Mouse (Mus musculus) lung, postnatal 0 days (tissue): ENCODE data around the gene Olfr1375.

Experiments
- CTCF ChIP-seq: IDR thresholded peaks from 2 replicates; pipeline ENCODE4 v1.5.1; 2016; ENCODE audit warnings: antibody characterized with exemption, mild to moderate bottlenecking
- EP300 ChIP-seq: IDR thresholded peaks from 2 replicates; pipeline ENCODE4 v1.6.1; 2016; ENCODE audit warnings: antibody characterized with exemption, mild to moderate bottlenecking, control low read depth

DNA sequence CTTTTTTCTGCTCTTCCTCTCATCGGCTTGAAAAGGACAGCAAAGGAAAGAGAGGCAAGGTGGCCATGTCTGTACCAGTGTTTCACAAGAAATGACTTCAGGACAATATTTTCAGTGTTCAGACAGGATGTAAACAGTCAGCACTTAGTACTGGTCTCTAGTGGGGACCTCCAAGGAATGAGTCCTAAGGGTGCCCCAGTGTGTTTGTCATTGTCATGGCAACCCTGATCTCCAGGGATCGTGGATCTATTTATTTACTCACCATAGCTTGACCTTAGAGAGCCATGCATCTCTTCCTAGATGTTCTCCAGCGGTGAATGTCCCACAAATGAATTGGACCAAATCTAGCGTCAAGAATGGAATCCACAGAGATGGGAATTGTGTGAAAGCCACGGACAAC, 44.6 kb upstream of the Olfr1375 start, which contains the start of gene Olfr51:
- TF ChIP-seq CTCF (no peak), EP300 (no peak)
